Mouse (Mus musculus): ENCODE measurements around the gene Gm3383.
"Not testable (repeated sequence)": the region's sequence is repeated elsewhere in the genome, so short reads cannot be mapped to it uniquely, and the experiment has no call there.

The Gm3383 gene

GRCm38 (mm10) chr14:5807882-5808281 is at the start of gene Gm3383:
Gene Gm3383, minus strand, starts transcription at chr14:5807982.
- not testable (repeated sequence) for DNase-seq

GRCm38 (mm10) chr14:5855911-5856310 is 48.1 kb upstream of the Gm3383 start:
- not testable (repeated sequence) for DNase-seq

DNA sequence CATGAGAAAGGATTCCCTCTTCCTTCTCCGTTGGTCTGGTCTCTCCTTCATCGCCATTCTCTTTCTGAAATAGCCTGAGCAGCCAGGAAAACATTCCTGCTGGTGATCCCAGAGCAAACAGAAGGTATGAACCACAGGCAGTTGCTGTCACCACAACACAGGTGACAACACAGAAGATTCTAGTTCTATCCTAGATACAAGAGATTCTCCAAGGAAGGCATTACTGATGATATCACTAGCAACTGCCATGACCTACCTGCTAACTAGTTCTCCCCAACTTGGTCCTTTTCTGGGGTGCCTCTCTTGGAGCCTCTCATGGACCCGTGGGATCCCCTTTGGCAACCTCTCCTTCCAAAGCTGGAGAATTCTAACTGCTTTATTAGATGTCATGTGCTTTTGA is 22.4 kb upstream of the Gm3383 start, which contains the start of gene Gm3424:
Gene Gm3424 (minus strand): TSS at position 101 of the 400 bp plus-strand sequence.
- not testable (repeated sequence) for DNase-seq

DNA sequence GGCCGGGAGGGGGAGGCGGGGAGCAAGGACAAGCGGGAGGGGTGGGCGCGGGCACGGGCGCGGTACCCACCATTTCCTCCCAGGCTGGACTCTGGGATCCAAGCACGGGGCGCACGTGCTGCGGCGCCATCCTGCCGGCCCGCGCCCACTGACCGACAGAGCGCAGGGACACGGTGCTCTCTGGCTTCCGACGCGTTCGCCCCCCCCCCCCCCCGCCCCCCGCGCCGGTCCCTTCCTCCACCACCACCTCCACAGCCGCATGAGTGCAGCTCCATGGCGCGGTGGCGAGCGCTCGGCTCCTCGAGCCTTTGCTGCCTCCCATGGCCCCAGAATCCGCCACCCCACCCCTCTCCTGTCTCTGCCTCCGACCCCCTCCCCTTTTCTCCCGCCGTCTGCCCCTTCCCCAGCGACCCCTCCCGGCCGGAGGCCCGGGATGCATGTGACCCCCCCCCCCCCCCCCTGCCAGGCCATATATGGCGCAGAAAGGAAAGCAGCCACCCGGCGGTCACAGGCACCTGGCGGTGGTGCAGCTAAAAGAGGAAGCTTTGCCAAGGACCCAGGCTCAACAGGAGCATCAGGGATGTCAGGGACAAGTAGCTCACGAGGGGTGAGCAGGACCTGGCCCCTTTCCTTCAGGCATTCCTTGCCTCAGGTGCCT is 5.0 kb upstream of the Gm3383 start:
- DNase-seq = not testable (repeated sequence)

- not testable (repeated sequence) for DNase-seq
Observed at GRCm38 (mm10) chr14:5741477-5741876, 66.3 kb downstream of the Gm3383 start, which contains the start of gene Gm3373. Gene Gm3373, minus strand, starts transcription at chr14:5741577.

DNA sequence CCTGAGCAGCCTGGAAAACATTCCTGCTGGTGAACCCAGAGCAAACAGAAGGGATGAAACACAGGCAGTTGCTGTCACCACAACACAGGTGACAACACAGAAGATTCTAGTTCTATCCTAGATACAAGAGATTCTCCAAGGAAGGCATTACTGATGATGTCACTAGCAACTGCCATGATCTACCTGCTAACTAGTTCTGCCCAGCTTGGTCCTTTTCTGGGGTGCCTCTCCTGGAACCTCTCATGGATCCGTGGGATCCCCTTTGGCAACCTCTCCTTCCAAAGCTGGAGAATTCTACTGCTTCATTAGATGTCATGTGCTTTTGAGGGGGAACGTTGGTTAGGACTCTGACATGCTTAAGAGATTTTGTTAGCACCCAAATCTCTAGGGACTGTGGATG is 120.4 kb downstream of the Gm3383 start, which contains the start of gene Gm9603:
Gene Gm9603 (minus strand): TSS at position 101 of the 400 bp plus-strand sequence.
- DNase-seq = not testable (repeated sequence)

- DNase-seq = not testable (repeated sequence)
Observed at GRCm38 (mm10) chr14:5632928-5633327, 174.9 kb downstream of the Gm3383 start, which contains the start of gene Gm8265. Gene Gm8265, minus strand, starts transcription at chr14:5633028.

Measured in retina, postnatal 1 day (tissue).